Mouse (Mus musculus): ENCODE data around the gene Ccdc59. TPM values are rescaled to one million over a fixed set of nuclear protein-coding genes. Genes with fewer than 3 reads are reported as not detected.

Ccdc59 gene
- polyA plus RNA-seq, 1 experiment from 2014 or later: 17.6 TPM

DNA sequence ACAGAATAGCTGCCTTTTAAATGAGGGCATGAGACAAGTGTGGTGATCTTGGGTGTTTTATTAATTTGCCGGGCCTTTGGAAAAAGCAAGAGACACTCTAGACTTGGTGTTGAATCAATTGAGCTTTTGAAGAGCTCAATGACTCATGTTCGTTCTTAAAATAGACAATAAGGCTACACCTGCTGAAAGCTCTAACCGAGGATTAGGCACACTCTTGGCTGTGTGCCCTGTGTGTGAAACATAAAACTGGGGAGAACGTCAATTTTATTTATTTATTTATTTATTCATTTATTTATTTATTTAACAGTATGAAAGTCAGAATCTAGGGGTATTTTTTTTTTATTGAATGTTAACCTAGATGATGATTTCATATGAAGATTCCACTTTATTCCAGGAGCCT lies 10.3 kb downstream of the Ccdc59 start:
- no peak overlapping the region for H3K4me3 ChIP-seq (replicated peaks)
- 73% methylated on average over 4 of the region's 4 CpGs for WGBS (ENCODE audit: insufficient replicate concordance)
- H3K9me3 ChIP-seq (replicated peaks): no peaks in the 10 kb centered on the region
- peaks cover 31% of the 10 kb centered on the region for H3K36me3 ChIP-seq (replicated peaks)
- no peaks in the 10 kb centered on the region for H3K27me3 ChIP-seq
- no peak overlapping the region for H3K4me2 ChIP-seq
- H3K9ac ChIP-seq: no peak overlapping the region
- no peaks in the 10 kb centered on the region for H3K4me1 ChIP-seq (replicated peaks)
- H3K27ac ChIP-seq (replicated peaks): no peak overlapping the region
- ATAC-seq (ENCODE audit: insufficient read depth): no peak

DNA sequence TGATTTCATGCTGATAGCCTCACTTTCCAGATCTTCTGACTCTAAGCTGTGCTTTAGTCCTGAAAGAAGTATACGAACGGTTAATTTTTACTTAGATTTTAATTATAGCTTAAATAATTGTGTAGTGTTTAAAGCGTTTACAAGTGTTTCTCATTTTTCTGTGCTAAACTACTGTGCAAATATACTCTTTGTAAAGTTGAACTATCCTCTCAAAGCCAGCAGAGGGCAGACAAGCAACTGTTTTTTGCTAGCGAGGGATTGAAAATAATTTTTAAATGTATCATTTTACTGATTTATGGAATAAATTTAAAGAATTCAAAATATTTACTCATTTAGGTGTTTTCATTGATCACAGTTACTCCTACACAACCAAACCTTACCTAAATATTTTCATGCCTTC lies 26.4 kb downstream of the Ccdc59 start:
- Histone ChIP-seq H3K27me3 (no peaks in the 10 kb centered on the region), H3K36me3 (replicated peaks) (no peaks in the 10 kb centered on the region), H3K4me1 (replicated peaks) (no peaks in the 10 kb centered on the region), H3K9me3 (replicated peaks) (no peaks in the 10 kb centered on the region), H3K4me2 (no peak overlapping the region), H3K27ac (replicated peaks) (no peak overlapping the region), H3K9ac (no peak overlapping the region), H3K4me3 (replicated peaks) (no peak overlapping the region)
- WGBS (ENCODE audit: insufficient replicate concordance): 46% methylated on average over 4 of the region's 4 CpGs
- ATAC-seq (ENCODE audit: insufficient read depth): no peak

Other genes with a start within 250 kb of the Ccdc59 start
- 4.1 and 4.5 TPM in 2 replicates for gene Mettl25, start 313 bp downstream of the Ccdc59 start, polyA plus RNA-seq (2015; fragmentation: Nextera tagmentation; extraction: Ambion mirVana)